Mouse (Mus musculus) kidney, postnatal 25 days (tissue): ENCODE results near the gene Adgrg1.

Experiments used
- DNase-seq, 2 experiments: peaks; one replicate each; pipeline ENCODE4 v3.0.0; 2021; ENCODE audit warnings: mixed read lengths in 2 of 2

Adgrg1 gene

DNA sequence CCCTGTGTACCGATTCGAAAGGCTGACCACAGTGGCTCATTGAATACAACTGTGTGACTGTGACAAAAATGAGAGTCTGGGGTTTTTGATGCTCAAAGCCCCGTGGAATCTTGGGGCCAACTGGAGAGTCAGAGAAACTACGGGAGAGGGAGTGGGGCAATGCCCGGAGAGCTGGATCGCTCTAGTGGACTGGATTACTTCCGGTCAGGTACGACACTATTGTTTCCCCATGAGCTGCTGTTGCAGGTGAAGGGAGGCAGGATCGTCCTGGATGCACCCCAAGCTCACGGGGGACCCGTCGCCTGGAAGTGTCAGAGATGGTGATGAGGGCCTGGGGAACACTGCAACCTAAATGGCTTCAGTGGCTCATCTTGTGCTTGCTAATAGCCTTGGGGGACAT is 21.5 kb downstream of the Adgrg1 start:
- no peak for DNase-seq

DNA sequence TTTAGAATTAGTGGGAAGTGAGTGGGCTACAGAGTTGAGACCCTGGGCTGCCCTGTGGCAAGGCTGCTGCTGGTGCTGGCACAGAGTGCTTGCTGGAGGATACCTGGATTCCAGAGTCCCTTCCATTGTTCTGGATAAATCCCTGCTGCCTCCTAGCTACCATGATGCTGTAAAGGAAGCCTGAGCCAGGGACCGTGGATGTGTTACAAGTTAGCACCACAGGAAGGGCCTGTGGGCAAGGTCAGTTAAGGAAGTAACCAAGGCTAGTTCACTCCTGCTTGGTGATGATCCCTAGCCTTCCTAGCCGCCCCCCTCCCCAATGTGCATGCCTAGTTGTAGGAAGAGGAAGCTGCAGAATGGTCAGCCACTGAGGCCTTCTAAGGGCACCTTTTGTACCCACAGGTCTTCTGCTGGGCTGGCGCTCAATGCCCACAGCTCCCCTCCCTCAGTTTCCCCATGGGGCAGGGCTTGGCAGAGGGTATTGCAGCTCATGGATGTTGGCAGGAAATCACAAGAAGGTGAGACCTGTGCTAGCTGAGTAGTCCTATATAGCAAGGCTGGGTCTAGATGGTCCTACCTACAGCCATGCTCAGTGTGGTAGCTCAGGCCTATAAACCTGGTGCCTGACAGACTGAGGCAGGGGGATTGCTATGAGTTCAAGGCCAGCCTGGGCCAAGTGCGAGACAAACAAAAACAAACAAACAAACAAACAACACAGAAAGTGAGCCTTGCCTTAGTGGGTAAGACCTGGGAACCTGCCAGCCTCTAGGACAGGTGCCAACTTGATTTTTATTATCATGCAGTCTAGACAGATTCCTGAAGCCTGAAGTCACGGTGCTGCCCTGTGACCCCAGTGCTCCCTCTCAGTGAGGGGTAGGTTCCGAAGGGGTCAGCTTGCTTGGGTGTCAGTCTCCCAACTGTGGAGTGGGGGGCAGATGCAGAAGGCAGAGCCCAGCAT is 22.6 kb downstream of the Adgrg1 start:
- peak; percentile 86 to 92 for DNase-seq

DNA sequence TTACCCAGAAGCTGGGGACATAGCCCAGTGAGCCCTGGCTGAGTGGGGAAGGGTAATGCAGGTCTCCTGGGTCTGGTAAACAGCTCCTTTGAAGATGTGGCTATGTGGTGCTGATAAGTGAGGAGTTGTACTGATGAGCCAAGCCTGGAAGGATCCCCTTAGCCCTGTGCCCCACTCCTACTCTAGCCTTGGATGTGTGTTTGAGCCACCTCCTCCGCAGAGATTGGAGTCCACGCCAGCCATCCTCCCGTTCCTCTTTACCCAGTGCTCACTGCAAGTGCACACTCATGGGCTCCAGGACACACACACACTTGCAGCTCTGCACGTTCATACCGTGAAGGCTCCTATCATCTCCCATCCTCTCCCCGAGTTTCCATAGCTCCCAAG is 23.3 kb downstream of the Adgrg1 start:
- no peak for DNase-seq

DNA sequence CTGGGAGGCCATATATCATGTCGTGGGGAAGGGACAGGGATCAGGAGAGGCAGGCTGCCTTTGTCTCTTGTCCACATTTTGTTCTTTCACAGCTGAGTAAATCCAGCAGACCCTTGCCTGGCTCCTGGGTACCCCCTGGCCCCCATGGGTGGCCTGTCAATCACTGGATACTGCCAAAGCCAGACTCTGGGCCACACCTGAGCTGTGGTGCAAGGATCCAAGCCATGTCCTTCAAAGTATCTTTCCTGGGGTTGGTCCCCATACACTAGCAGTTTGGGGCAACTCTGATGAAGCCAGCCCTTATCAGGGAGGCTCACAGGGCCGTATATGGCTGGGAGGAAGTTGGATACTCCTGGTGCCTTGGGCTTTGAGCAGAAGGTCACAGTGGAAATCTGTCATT is 23.9 kb downstream of the Adgrg1 start:
- DNase-seq: no peak

DNA sequence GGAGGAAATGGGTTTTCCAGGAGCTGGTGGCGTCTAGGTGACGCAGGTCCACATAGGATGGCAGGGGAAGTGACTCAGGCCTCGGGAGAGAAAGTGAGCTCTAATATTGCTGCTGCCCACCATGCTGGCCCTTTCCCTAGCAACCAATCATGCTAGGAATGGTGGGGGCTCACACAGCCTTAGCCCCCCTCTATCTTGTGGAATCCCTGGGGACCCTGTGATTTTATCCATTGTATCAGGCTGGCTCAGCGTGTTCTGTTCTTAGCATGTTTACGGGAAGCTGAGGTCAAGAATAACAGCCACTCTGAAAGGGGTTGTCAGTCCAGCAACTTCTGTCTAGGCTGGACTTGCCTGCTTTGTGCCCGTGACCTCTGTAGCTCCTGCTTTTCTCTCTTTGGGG is 24.5 kb downstream of the Adgrg1 start:
- DNase-seq: peak; percentile 48 to 80

DNA sequence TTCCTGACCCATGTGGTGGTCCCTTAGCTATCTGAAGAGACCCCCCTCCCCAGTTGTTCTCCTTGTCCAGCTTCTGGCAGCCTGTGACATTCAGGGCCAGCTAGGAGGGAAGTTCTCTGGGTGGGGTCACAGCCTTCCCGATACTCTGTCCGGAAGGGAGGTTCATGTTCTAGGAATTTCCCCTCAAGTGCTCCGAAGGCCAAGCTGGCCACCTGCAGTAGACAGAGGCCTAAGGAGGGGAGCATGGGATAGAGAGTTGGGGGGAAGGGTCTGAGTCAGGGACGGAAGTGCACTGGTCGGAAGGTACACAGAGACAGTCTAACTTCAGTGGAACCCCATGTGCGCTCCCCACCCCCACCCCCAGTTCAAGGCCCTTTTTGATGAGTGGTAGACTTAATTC is 25.4 kb downstream of the Adgrg1 start:
- peak; percentile 51 to 85 for DNase-seq

DNA sequence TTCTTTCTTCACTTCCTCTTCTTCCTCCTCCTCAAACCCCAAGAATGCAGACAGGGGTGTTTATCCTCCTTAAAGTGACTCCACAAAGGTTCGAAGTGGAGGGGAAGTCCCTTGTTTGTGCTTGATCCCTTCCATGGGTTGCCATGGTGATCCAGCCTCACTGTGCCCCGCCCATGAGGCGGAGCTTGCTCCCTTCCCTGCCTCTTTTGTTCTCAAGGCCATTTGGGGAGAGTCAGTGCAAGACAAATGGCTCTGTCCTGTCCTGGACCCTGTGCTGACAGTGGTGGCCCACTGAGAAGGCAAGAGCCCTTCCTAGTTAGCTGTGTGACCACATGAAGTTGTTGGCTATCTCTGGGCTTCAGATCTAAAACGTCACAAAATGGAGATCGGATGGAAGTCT is 26.1 kb downstream of the Adgrg1 start:
- peak; percentile 79 to 86 for DNase-seq

DNA sequence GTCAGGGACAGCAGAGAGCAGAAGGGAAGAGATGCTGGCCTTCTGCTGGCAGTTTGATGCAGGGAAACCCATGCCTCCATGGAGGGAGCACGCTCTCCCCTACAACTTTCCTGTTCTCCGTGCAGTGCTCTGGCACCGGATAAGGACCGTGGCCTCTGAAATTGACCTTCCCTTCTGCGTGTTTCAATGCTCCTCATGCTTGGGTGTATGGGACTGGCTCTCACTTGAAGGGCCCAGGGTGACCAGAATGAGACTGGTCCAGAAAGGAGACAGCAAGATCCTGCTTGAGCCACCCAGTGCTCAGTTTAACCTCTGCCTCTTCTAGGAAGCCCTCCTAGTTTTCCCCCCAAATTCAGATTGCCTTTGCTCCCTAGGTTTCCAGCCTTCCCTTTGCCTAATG is 26.6 kb downstream of the Adgrg1 start:
- no peak for DNase-seq

DNA sequence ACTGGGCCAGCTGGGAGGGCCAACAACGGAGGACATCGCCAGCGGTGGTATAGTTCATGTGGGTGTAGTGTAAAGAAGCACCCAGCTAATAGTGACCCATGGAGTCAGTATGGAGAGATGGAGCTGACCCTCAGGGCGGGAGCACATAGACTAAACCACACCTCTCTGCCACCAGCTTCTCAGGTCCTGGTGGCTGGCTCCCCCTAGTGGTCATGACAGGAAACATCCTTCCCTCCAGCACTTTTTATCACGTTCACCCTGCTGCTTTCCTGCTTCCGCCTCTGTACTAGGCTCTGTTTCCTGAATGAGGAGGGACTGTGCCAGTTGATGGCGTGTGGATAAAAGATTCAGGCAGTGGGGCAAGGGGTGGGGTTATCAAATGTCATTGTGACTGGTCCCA is 27.1 kb downstream of the Adgrg1 start:
- DNase-seq: peak; percentile 84 to 86

DNA sequence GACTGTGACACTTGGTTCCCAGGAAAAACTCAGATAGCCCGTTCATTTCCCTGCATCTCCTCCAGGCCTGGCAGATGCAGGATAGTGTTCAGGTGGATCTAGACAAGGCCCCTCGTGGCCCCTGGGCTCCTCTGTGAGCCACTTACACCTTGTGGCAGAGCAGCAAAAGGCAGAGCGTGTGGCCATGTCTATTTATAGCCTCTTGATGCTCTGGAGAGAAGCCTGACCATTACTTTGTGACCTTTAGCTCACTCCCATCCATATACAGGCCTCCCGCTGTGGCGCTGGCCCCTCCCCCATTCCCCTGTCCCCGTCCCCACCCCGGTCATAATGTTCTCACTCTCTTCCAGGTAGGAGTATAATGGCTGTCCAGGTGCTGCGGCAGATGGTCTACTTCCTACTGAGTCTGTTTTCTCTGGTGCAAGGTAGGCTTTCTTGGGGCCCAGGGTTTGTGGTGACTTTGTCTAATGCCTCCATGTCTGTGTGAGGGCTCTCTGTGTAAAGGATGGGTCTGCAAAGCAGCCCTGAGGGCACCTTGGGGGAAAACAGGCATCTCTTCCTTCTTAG is 27.6 kb downstream of the Adgrg1 start:
- DNase-seq: no peak

DNA sequence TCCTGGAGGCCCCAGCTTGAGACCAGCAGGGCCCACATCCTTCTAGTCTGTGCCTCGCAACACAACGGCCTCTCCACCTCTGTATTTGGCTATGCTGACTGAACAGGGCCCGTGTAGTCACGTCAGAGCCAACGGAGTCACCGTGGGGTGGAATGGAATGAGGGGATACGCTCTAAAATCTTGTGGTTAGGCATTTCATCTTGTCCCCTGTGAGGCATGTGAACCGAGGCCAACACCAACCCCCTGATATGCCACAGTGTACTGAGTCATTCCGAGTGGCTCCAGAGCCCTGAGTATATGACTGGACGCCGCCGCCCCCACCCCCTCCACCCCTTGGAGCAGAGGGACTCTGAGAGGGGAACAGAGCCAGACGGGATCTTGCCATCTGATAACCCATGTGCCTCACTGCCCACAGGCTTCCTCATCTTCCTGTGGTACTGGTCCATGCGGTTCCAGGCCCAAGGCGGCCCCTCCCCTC is 37.9 kb downstream of the Adgrg1 start:
- DNase-seq: no peak

DNA sequence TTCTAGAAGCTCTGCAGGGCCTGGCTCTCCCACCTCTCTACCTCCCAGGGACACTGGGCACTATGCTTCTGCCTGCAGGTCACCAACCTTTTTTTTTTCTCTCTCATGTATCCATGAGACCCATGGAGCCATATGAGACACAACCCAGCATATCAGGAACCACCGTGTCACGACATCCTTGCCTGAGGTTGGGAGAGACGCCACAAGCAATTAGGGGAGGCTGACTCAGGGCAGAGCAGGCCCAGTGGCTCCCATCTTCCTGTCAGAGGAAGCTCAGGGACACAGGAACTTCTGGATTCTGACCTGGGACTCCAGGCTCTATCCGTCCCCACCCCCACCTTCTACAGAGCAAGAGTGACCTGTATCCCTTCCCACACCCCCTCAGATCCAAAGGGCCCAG is 41.3 kb downstream of the Adgrg1 start:
- no peak for DNase-seq

DNA sequence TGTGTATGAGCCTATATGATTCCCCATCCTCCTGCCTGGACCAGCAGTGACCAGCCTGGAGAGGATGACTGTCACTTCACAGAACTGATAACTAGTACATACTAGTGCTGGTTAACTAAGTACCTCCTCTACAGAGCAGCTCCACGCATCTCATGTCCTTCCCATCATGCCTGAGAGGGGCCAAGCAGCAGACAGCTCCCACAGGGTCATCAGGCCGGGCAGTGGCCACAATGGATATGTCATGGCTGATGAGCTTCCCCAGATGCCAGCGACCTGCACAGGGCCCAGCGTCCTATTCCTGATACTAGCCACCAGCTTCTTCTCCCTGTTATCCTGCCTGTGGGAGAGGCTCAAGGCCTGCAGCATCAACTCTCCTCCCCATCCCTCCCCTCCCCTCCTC is 42.1 kb downstream of the Adgrg1 start:
- DNase-seq: no peak

DNA sequence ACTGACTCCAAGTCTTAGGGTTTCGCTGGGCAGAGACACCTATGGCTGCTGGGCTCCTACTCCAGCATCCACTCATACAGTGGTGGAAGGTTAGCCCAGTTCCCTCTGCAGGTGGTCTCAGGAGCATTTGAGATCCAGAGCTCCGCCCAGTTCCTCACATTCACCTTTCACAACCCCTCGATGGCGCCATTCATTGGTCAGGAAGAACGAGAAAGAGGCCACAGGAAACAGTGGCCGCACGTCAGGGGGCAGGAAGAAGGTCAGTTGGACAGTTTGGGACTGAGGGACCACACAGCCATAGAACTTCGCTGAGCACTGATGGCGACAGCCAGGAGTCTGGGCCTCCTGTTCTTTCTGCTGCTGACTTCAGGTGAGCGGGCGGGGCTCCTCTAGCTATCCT is 42.9 kb downstream of the Adgrg1 start, which contains the start of gene Adgrg3:
Adgrg3 (plus strand) TSS at position 242 of the 400 bp plus-strand sequence.
- DNase-seq: no peak

DNA sequence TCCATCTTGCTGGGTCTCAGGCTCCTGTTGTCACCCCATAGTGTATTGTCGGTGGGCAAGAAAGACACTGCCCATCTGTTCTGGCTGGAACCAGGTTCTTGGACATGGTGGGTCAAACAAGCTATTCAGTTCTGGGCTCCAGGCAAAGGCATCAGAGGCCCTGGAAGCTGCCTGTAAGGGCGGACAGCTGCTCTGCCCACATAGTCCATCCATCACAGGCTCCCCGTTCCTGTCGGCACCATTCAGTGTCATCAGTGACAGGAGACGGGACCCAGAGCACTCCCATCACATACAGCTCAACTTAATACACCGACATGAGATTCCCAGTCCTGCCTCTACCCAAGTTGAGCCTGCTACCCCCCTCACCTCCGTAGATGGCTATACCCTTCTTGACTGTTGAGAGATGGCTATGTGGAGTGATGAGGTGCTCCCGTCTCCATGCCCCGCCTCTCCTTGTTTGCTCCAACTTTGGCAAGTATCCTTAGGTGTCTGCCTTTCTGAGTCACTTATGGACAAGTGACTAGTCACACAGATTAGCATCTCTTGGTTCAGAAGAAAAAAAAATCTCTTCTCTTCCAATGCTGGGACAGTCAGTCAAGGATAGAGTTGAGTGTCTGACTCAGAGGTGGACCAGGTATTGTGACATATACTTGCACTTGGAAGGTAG is 43.6 kb downstream of the Adgrg1 start:
- DNase-seq: no peak

DNA sequence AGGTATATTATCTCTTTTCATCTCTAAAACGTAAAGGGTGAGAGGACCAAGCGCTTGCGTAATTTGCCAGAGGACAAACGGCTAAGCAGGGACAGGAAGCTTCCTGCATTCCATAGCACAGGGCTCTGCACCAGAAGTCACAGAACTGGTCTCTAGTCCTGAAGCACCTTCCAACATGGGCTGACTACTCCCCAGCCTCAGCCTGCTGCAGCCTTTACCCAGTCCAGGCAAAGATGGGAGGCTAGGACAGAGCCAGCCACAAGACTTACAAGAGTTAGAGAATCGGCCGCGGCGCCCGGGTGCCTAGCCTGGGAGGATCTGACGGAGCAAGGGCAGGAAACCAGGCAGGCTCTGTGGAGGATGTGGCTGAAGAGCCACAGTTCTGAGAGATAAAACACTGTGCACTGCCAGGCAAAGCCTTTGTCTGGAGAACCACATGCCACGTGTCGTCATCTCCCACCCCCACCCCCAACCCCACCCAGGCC is 45.8 kb downstream of the Adgrg1 start:
- no peak for DNase-seq

DNA sequence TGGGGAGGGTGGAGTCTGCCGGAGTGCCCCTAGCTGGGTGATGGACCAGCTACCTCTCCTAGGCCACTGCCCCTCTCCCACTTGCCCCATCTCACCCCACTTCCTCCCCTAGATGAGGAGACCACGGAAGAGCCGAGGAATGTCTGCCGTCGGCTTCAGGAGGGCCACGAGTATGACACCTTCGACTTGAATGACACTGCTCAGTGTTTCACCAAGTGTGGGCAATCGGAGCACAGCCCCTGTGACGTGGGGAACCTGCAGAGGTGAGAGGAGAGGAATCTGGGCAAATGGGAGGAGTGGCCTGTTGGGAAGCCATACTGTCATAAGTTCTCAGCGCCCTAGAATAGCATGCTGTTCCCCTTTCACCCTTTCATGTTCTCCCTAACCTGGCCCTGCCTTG is 46.3 kb downstream of the Adgrg1 start:
- DNase-seq: no peak

DNA sequence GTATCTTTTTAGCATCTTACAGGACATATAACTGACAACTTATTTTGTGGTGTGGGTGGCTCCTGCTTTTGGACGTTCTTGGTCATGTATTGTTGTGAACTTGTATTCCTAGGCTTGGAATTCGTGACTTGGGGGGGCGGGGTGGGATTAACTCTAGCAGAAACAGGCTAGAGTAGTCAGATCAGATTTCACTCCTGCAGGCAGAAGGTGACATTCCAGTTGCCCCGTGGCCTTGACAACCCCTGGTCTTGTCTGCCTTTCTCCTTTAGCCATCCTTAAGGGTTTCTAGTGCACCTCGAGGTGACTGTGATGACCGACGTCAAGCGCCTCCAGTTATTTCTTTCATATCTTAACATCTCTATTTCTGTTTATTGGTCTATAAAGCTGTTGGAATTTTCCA is 48.6 kb downstream of the Adgrg1 start:
- no peak for DNase-seq

DNA sequence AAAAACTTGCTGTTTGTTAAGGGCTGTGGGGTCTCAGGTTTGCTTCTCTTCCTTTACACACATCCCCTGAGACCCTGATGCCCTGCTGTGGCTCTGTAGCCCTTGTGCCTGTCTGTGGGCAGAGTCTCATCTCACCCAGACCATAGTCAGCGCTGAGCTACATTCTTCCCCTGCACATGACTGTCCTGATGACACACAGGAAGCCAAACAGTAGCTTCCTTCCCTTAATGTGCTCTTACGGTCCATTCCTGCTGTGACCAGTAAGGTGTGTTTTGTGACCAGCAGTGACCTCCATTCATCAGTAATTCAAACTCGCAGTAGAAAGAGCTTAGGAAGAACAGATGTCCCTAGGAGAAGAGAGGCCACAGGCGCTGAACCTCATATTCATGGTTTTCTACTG is 49.8 kb downstream of the Adgrg1 start:
- no peak for DNase-seq

DNA sequence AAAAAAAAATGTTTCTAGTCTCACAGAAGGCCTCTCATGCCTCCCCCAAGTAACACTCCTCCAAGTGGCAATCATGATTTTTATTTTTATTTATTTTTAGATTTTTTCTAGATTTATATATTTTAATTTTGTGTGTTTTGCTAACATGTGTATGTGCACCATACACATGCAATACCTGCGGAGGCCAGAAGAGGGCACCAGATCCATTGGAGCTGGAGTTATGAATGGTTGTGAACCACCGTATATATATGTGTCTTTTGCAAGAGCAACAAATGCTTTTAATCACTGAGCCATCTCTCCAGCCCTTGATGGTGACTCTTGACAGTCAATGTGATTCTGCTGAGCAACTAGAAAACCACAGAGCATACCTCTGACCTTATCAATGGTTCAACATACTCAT is 50.9 kb downstream of the Adgrg1 start:
- DNase-seq: peak in 1 of 2 experiments; percentile 66

DNA sequence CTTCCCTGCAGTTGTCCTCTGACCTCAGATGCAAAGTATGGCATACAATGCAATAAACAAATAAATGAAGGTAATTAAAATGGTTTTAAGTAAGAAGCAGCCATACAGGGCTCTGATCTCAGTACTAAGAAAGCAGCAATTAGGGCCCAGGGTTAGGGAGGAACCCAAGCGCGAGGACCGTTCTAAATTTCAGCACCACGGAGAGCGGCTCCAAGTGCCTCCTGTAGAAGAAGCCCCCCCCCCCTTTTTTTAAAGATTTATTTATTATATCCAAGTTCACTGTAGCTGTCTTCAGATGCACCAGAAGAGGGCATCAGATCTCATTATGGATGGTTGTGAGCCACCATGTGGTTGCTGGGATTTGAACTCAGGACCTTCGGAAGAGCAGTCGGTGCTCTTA is 53.8 kb downstream of the Adgrg1 start:
- peak in 1 of 2 experiments; percentile 25 for DNase-seq

DNA sequence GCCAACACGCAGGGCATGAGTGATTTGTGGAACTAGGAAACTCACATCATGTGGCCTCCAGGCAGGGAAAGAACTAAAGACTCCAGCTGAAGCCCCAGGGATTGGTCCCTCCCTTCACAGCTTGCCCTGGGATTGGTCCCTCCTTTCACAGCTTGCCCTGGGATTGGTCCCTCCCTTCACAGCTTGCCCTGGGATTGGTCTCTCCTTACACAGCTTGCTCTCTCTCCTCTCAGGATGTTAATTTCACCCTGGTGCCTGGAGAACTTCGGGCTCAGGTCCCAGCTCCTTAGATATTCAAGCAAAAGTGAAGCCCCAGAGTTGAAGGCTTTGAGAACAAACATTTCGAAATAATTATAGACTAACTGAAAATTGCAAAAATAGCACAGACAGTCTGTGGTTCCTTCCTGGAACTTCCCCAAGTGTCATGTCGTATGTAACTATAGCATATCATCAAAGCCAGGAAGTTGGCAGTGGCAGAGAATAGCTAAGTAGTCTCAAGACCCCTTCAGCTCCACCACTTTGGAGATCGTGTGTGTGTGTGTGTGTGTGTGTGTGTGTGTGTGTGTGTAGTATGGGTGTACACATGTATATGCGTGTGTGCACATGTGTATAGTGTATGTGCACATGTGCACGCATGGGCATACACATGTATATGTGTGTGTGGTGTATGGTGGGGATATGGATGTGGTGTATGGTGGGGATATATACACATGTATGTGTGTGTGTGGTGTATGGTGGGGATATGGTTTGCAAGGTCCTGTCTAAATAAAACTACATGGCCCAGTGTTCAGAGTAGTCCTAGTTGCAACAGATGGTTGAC is 62.8 kb downstream of the Adgrg1 start:
- DNase-seq: peak; percentile 24 to 67
